Mouse (Mus musculus) midbrain, embryonic 16.5 days (tissue): ENCODE measurements at regions not wholly inside any gene's neighbourhood (a gene's known extent, or its start where the extent isn't known, plus 50 kb on each side); places are given as distances from the start of the nearest gene placed in this dataset.

ENCODE experiments used
- ATAC-seq: fragments of 200-750 bp; cut with Nextera tagmentation; 2 replicates; pipeline ENCODE4 v1.8.0; 2017; ENCODE audit warnings: moderate TSS enrichment
- H3K27ac ChIP-seq: fragments of 300-500 bp; sonication (generic); 2 replicates; pipeline ENCODE4 v1.5.1; 2014; ENCODE audit warnings: mild to moderate bottlenecking, low read length, mixed read lengths
- H3K27me3 ChIP-seq: fragments of 300-500 bp; sonication (generic); 2 replicates; pipeline ENCODE4 v1.6.1; 2014; ENCODE audit warnings: low read depth, low read length, mixed read lengths; ENCODE audit not compliant: control insufficient read depth, insufficient read depth
- H3K36me3 ChIP-seq: fragments of 300-500 bp; sonication (generic); 2 replicates; pipeline ENCODE4 v1.6.1; 2014; ENCODE audit warnings: mild to moderate bottlenecking, low read length, moderate library complexity, mixed read lengths; ENCODE audit not compliant: control insufficient read depth, insufficient read depth
- H3K4me1 ChIP-seq: fragments of 300-500 bp; sonication (generic); 2 replicates; pipeline ENCODE4 v1.6.1; 2014; ENCODE audit warnings: mild to moderate bottlenecking, low read length, mixed read lengths; ENCODE audit not compliant: control insufficient read depth, insufficient read depth
- H3K4me2 ChIP-seq: fragments of 300-500 bp; sonication (generic); 2 replicates; pipeline ENCODE4 v1.6.1; 2014; ENCODE audit warnings: mild to moderate bottlenecking, low read length, mixed read lengths
- H3K4me3 ChIP-seq: fragments of 300-500 bp; sonication (generic); 2 replicates; pipeline ENCODE4 v1.5.1; 2014; ENCODE audit warnings: low read depth, mild to moderate bottlenecking, low read length, moderate library complexity, mixed read lengths
- H3K9ac ChIP-seq: fragments of 300-500 bp; sonication (generic); 2 replicates; pipeline ENCODE4 v1.6.1; 2014; ENCODE audit warnings: low read depth, low read length, mixed read lengths
- H3K9me3 ChIP-seq: fragments of 300-500 bp; sonication (generic); replicated peaks from 2 replicates; pipeline ENCODE4 v1.6.1; 2014; ENCODE audit warnings: mild to moderate bottlenecking, low read length, mixed read lengths; ENCODE audit not compliant: control insufficient read depth, poor library complexity, severe bottlenecking
- WGBS: fragments of 180-500 bp; shearing (Covaris S2); extraction: QIAGEN DNeasy Blood & Tissue Kit; methylation state at CpG from one replicate; pipeline ENCODE4 v1.1.7; 2014; 5-methylcytosine and 5-hydroxymethylcytosine counted together

DNA sequence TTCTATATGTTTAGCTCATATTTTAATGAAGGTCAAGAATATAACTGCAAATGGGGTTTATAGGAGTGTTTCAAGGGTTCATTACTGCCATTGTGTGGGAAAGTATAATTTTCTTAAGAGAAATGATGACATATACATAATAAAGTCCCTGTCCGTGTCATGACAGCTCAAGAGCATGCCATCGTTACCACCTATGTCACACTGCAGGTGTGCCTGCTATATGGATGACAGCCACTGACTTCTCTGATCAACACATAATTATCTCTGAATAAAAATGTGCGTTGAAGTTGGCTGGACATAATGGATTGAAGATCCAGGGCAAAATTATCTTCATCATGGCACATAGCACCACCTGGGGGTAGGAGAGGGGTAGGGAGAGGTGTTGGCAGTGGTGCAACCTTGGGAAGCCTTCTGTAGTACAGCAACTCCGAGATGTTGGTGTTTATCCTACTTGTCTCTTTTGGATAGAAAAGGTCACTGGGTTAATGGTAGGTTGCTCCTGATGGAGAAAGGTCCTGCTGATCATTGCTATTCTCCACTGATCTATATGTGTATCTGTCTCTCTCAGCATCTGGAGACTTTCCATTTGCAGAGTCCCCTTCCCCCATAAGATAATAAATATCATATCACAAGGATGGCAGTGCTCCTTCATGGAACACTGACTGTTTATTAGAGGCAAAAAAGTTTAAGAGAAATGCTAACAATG is 291.4 kb downstream of the Tfec start:
- Histone ChIP-seq H3K27ac (no peak overlapping the region), H3K4me1 (no peaks in the 10 kb centered on the region), H3K36me3 (no peaks in the 10 kb centered on the region), H3K9ac (no peak overlapping the region), H3K27me3 (no peaks in the 10 kb centered on the region), H3K4me3 (no peak overlapping the region), H3K4me2 (no peak overlapping the region), H3K9me3 (no peaks in the 10 kb centered on the region)
- ATAC-seq: 0 out of 2 replicates have a peak, but pooled peaks have one; percentile 17
- 77% methylated on average over 4 of the region's 4 CpGs for WGBS

DNA sequence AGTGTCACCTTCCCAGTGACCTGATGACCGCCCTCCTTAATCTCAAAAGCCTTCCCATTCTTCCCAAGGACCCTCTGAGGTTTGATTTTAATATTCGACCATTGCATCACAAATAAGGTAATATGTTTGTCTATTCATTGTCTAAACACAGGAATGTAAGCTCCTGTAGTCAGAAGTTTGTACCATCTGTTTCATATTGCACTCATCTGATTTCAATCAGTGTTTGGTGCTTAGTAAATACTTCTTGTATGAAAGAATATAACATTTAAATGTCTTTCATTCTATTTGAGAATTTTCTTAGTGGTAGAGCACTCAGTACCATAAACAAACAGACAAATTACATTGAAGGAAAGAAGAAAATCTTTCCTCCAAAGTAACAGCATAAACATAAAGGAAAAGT is 305.8 kb downstream of the Tfec start:
- H3K27me3 ChIP-seq: no peaks in the 10 kb centered on the region
- H3K9ac ChIP-seq: no peak overlapping the region
- H3K4me3 ChIP-seq: no peak overlapping the region
- no peaks in the 10 kb centered on the region for H3K4me1 ChIP-seq
- WGBS: 84% methylated on average over 2 of the region's 2 CpGs
- no peak overlapping the region for H3K27ac ChIP-seq
- no peaks in the 10 kb centered on the region for H3K9me3 ChIP-seq
- ATAC-seq: no peak
- no peak overlapping the region for H3K4me2 ChIP-seq
- H3K36me3 ChIP-seq: no peaks in the 10 kb centered on the region

DNA sequence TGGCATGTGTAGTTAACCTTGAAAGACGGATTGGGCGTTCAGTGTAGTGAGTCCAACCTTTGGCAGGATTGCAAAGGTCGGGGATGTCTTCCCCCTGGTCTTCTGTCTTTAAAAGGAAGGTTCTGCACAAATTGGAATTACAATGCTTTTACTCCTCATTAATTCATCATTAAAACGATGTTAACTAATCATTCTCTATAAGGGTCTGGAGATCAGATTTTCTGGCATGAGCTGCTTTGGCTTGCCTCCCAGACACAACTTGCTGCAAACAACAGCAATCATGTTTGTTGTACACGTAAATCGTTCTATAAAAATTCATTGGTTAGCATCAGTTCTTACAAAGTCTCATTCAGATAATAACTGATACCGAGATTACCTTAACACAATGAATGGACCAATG is 315.9 kb downstream of the Tfec start:
- Histone ChIP-seq H3K9ac (no peak overlapping the region), H3K27me3 (no peaks in the 10 kb centered on the region), H3K4me2 (no peak overlapping the region), H3K9me3 (no peaks in the 10 kb centered on the region), H3K4me1 (no peaks in the 10 kb centered on the region), H3K36me3 (no peaks in the 10 kb centered on the region), H3K4me3 (no peak overlapping the region), H3K27ac (no peak overlapping the region)
- whole genome bisulfite sequencing: 70% methylated on average over 7 of the region's 7 CpGs
- no peak for ATAC-seq

DNA sequence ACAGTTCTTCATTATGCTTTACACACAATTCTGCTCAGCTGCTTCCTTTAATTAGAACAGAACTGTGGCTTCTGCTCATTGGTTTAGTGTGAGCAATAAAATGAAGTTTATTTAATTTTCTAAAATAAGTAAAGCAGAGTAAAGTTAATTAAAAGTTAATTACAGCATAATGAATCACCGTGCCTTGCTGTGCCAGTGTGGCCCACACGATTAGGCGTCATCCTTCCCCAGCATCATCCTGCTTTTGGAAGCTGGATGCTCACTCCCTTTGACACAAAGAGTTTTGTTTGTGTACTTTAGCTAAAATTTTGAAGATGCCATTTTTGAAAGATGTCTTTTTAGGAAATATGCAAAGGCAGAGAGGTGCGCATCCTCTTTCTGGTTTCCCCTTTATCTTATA is 316.4 kb downstream of the Tfec start:
- Histone ChIP-seq H3K4me1 (no peaks in the 10 kb centered on the region), H3K27ac (no peak overlapping the region), H3K4me3 (no peak overlapping the region), H3K27me3 (no peaks in the 10 kb centered on the region), H3K9ac (no peak overlapping the region), H3K9me3 (no peaks in the 10 kb centered on the region), H3K36me3 (no peaks in the 10 kb centered on the region), H3K4me2 (no peak overlapping the region)
- no peak for ATAC-seq
- WGBS: 90% methylated on average over 4 of the region's 4 CpGs

DNA sequence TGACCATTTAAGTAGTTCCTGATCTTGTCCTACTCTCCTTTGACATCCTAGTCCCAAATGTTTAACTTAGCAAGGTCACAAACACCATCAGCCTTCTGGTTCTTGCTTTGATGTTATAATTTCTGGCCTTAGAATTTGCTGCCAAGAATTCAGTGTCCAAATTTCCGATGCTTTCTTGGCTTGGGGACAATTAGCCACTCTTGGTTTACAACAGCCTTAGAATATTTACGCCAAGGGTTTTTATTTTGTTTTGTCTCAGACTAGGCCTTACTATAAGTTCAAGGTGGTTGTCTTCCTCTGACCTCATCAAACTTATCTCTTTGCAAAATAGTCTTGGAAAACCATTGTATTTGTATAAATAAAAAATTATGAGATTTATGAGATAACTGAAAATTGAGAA is 322.4 kb downstream of the Tfec start:
- no peaks in the 10 kb centered on the region for H3K4me1 ChIP-seq
- H3K36me3 ChIP-seq: no peaks in the 10 kb centered on the region
- no peak overlapping the region for H3K4me2 ChIP-seq
- H3K9ac ChIP-seq: no peak overlapping the region
- H3K27me3 ChIP-seq: no peaks in the 10 kb centered on the region
- no peak overlapping the region for H3K27ac ChIP-seq
- WGBS: 85% methylated on average over 2 of the region's 2 CpGs
- no peak overlapping the region for H3K4me3 ChIP-seq
- ATAC-seq: no peak
- no peaks in the 10 kb centered on the region for H3K9me3 ChIP-seq

DNA sequence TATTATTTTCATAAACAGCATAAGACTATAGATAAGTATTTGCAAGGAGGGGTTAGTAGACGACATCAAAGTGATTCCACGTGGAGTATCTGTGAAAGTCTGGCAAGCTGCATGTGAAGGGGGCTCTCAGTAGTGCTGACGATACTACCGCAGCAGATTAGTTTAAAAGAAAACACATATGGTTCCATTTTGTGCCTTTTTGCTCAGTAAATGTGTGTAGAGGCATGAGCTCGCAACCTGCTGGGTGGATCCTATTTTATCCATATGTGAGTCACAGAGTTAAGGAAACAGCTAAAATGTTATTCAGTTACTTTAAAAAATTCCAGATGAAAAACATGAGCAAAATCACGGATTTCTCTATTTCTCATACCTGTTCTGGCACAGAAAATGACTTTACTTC is 325.4 kb downstream of the Tfec start:
- no peak overlapping the region for H3K4me3 ChIP-seq
- H3K27ac ChIP-seq: no peak overlapping the region
- WGBS: 80% methylated on average over 6 of the region's 6 CpGs
- H3K9ac ChIP-seq: no peak overlapping the region
- H3K36me3 ChIP-seq: no peaks in the 10 kb centered on the region
- no peaks in the 10 kb centered on the region for H3K9me3 ChIP-seq
- no peak overlapping the region for H3K4me2 ChIP-seq
- no peaks in the 10 kb centered on the region for H3K27me3 ChIP-seq
- no peak for ATAC-seq
- no peaks in the 10 kb centered on the region for H3K4me1 ChIP-seq

DNA sequence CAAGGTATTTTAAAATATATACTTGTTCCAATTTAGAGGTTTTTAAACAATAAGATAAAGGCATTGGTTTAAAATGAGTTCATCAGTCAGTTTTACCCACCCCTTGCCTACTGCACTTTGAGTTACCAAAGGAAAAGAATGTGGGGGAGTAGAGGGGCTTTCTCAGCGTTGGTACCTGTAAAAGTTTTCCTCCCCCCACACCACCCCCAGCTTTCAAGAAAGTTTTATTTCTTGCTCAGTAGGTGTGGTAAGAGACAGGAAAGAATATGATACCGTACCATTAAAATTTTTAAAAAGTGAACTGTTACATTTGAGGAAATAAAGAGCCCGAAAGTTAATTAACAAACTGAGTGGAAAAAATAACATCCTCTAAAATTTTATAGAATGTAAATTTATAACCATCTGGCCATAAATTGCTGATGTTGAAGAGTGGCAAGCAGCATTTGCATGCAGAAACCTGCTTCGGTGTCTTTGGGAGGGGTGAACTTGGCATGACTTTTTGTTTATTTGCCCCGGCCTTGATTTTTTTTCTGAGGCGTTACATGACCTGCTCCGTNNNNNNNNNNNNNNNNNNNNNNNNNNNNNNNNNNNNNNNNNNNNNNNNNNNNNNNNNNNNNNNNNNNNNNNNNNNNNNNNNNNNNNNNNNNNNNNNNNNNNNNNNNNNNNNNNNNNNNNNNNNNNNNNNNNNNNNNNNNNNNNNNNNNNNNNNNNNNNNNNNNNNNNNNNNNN is 346.1 kb downstream of the Tfec start:
- 0 out of 2 replicates have a peak, but pooled peaks have one; percentile 40 for ATAC-seq
- no peak overlapping the region for H3K4me2 ChIP-seq

DNA sequence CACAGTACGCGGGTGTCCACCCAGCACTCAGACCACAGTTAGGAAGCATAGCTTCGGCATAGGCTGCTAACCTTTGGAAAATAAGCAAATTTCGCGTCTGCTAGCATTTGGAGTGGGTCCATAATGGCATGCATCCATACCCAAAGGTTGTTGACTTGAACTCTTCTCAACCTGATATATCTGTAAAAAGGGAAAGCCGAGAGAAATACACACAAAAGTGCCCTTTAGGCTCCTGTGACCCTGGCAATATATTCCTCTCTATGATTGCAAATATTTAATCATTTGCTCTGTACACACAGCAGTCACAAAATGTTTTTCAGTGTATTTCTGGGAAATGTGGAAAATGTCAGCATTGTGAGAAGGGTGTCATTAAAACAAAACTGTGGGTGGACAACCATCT is 347.1 kb downstream of the Tfec start:
- Histone ChIP-seq H3K4me1 (no peaks in the 10 kb centered on the region), H3K27me3 (no peaks in the 10 kb centered on the region), H3K9me3 (no peaks in the 10 kb centered on the region), H3K36me3 (no peaks in the 10 kb centered on the region), H3K27ac (no peak overlapping the region), H3K4me2 (no peak overlapping the region), H3K9ac (no peak overlapping the region), H3K4me3 (no peak overlapping the region)
- ATAC-seq: 0 out of 2 replicates have a peak, but pooled peaks have one; percentile 42
- WGBS: 90% methylated on average over 6 of the region's 6 CpGs

More for the DNA sequence above, 346.1 kb downstream of the Tfec start:
- 72% methylated on average over 7 of the region's 7 CpGs for WGBS
- Histone ChIP-seq H3K36me3 (no peaks in the 10 kb centered on the region), H3K9me3 (no peaks in the 10 kb centered on the region), H3K4me3 (no peak overlapping the region), H3K27ac (no peak overlapping the region), H3K27me3 (no peaks in the 10 kb centered on the region), H3K4me1 (no peaks in the 10 kb centered on the region), H3K9ac (no peak overlapping the region)

DNA sequence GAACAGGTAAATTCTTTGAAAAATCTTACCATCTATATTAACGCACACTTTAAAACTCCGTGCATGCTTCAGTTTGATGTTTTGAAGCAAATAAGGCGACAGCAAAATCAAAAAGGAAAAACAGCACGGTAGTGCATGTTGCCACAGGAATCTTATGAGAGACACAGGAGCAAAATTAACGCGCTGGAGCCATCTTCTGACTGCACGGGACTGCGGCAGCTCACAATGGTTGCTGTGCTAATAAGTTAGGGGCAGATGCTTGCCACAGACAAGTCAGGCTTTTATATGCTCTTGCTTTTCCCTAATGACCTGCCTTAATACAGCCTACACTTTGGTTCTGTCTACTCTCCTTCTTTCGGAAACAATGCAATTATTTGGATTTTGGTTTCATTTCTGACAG is 347.8 kb downstream of the Tfec start:
- Histone ChIP-seq H3K27me3 (no peaks in the 10 kb centered on the region), H3K36me3 (no peaks in the 10 kb centered on the region), H3K9me3 (no peaks in the 10 kb centered on the region), H3K27ac (no peak overlapping the region), H3K4me2 (no peak overlapping the region), H3K4me1 (no peaks in the 10 kb centered on the region), H3K9ac (no peak overlapping the region), H3K4me3 (no peak overlapping the region)
- 43% methylated on average over 9 of the region's 9 CpGs for WGBS
- ATAC-seq: peak; percentile 88
